Mouse (Mus musculus) cerebellum, postnatal 10 days (tissue): Measurements from ENCODE around the gene Jsrp1.

Experiments
- DNase-seq, 2 experiments: peaks; one replicate each; pipeline ENCODE4 v3.0.0; 2021; ENCODE audit warnings: mixed read lengths in 2 of 2

Gene Jsrp1

DNA sequence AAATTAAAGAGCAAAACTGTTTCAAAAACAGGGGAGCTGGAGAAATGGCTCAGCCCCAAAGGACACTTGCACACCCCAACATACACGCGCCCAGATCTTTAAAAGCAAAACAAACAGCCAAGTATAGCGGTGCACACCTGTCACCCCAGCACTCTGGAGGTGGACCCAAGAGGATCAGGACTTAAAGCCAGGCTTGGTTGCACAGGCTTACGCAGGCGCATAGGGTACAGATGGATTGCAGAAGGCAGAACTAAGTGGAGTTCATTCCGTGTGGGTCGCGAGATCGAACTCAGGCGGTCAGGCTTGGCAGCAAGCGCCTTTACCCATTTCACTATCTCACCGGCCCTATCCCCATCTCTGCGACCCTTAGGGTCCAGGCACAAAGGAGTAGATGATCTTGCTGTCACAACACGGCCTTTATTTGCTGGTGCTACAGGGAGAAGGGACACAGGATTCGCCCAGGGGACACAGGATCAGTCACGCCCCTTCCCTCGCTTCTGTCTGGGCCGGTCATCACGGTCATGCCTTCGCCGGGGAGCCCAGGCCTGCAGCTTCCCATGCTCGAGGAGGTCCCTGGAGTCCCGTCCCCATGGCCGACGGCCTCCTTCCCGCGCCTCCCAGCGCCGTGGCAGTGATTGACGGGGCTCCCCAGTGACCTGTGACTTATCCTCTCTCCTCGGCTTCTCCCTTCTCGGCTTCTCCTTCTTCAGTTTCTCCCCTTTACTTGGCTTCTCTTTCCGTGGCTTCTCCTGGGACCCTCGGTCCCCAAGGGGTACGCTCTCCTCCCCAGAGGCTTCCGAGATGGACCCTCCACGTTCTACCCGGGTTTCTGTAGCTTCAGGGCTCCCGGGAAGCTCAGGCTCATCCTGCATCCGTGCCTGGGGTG lies 5.0 kb downstream of the Jsrp1 start:
- peak in 1 of 2 experiments; percentile 20 for DNase-seq

DNA sequence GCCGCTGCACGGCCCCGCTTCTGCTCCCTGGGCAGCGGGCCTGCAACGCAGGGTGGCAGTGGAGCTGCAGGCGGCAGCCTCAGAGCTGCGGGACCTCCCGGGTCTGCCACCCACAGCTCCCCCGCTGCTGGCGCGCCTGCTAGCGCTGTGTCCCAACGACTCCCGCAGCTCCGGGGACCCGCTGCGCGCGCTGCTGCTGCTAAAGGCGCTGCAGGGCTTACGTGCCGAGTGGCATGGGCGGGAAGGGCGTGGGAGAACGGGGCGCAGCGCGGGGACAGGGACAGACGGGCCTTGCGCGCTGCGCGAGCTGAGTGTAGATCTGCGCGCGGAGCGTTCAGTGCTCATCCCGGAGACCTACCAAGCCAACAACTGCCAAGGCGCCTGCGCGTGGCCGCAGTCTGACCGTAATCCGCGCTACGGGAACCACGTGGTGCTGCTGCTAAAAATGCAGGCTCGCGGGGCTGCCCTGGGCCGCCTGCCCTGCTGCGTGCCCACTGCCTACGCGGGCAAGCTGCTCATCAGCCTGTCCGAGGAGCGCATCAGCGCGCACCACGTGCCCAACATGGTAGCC lies 6.2 kb downstream of the Jsrp1 start:
- DNase-seq = peak; percentile 87 to 91

DNA sequence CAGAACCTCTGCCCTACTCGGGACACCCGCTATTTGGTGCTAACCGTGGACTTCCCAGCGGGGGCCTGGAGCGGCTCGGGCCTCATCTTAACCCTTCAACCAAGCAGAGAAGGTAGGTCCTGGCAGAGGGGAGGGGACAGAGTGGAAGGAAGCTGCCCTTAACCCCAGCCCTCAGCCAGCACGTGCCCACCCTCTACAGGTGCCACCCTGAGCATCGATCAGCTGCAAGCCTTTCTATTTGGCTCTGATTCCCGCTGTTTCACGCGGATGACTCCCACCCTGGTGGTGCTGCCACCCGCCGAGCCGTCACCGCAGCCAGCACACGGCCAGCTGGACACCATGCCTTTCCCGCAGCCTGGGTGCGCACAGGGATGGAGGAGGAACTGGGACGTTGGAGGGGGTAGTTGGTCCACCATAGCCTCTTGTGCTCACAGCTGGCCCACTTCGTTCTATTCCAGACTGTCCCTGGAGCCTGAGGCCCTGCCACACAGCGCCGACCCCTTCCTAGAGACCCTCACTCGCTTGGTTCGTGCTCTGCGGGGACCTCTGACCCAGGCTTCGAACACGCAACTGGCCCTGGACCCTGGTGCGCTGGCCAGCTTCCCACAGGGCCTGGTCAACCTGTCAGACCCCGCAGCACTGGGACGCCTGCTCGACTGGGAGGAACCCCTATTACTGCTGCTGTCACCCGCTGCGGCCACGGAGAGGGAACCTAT lies 6.8 kb downstream of the Jsrp1 start:
- peak in 1 of 2 experiments; percentile 35 for DNase-seq

DNA sequence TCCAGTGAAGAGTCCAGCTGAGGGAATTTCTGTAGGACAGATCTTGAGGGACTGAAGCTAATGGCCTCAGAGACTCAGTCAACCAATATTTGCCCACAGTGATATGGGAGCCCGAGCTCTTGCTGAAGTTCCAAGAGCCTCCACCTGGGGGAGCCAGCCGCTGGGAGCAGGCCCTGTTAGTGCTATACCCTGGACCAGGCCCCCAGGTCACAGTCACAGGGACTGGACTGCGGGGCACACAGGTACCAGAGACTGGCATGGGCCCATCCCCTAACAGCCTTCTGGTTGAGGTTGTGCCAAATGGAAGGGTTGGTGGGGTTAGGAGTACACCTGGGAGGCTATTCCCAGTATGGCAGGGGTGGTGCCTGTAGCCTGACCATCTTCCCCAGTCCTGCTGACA lies 7.4 kb downstream of the Jsrp1 start:
- peak; percentile 92 to 96 for DNase-seq

DNA sequence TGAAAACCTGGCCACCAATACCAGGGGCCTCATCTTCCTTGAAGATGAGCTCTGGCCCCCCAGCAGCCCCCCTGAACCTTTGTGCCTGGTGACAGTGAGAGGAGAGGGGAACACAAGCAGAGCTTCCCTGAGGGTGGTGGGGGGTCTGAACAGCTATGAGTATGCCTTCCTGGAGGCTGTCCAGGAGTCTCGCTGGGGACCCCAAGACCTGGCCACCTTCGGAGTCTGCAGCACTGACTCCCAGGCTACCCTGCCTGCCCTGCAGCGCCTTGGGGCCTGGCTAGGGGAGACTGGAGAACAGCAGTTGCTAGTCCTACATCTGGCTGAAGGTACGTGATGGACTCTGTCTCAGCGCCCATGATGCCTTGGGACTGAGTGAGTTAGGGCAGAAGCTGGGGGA lies 8.0 kb downstream of the Jsrp1 start:
- peak in 1 of 2 experiments; percentile 38 for DNase-seq

DNA sequence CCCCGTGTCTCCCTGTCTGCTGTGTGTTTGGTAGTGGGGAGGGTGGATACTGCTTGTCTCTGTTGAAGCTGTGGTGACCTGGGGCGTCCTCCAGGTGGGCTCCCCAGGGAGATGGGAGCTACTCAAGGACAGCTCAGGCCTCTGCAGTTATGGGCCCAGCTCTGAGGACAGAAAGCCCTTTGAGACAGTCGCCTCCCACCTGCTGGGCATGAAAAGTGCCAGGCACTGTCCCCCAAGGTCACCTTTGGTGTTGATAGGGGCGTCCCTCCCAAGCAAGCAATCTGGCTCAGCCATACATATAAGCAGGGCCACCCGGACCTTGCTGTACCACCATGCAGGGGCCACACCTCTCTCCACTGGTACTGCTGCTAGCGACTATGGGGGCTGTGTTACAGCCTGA lies 8.4 kb downstream of the Jsrp1 start, which contains the start of gene Amh:
Gene Amh, plus strand, starts transcription at position 328 of the 400 bp plus-strand sequence.
- DNase-seq = peak in 1 of 2 experiments; percentile 37

DNA sequence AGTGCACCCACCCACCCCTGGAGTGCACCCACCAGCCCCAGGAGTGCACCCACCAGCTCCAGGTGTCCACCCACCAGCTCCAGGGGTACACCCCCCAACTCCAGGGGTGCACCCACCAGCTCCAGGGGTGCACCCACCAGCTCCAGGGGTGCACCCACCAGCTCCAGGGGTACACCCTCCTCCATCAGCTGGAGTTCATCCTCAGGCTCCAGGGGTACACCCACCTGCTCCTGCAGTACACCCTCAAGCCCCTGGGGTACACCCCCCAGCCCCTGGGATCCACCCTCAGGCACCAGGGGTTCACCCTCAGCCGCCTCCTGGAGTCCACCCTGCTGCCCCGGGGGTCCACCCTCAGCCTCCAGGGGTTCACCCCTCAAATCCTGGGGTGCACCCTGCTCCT lies 9.0 kb downstream of the Jsrp1 start:
- peak in 1 of 2 experiments; percentile 33 for DNase-seq

DNA sequence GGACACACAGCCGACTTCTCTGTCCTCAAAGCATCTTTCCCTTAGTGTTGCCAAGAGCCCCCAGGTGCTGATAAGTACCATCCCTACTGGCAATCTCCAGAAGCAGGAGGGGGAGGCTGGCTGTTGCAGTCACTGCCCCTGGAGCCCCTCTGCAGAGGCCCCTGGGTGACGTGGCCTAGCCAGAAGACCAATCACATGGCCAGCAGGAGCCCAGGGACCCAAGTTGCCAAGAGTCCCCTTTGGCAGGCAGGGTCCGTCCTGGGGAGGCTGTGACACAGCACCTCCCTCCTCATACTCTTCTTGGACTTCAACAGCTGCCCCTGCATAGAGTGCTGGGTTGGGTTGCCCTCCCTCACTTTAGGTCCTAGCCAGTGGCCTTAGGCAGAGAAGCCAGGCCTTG lies 10.3 kb downstream of the Jsrp1 start:
- no peak for DNase-seq

DNA sequence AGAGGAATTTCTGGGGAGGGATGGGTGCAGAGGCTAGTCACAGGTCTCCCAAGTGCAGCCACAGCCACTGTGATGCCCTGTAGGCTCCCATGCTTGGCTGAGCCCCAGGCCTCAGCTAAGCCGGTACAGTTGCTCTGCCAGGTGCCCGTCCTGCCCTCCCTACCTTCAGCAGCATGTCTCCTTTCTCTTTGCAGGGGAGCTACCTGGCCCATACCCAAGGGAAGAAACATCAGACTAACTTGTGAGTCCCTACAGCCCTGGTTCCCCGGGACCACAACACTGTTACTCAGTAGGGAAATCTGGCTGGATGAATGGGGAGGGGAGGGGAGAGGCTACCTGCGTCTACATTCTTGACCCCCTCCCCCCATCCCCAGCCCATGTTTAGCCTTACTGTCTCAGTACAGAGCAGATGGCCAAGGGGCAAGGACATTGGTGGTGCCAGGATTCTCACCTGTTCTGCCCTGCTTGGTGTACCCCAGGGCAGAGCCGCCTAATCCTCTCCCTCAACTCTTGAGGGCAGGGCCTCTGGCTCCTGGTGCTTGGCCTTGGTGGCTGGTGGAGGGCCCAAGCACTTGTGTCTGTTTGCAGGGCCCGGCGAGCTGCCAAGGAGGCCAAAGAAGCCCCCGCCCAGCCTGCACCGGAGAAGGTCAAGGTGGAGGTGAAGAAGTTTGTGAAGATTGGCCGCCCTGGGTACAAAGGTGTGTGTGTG lies 10.9 kb downstream of the Jsrp1 start:
- DNase-seq = no peak

DNA sequence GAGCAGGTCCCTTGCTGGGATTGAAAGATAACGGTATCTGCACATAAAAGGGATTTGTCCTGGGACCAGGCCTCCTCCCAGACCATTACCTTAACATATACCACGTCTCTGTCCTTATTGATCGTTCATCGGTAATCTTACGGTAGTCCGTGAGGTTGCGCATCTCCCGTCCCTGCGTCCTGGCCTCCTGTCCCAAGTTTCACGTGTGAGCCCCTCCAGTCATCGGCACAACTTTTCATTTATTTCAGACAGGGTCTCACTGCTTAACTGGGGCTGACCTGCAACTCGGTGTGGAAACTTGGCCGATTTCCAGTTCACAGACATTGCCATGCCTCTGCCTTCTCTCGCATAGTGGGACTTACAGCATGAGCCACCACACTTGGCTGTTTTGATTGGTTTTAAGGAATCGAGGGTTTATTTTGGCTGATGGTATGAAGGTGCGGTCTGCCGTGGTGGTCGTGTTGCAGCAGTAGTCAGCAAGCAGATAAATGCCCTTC lies 14.2 kb downstream of the Jsrp1 start:
- no peak for DNase-seq

DNA sequence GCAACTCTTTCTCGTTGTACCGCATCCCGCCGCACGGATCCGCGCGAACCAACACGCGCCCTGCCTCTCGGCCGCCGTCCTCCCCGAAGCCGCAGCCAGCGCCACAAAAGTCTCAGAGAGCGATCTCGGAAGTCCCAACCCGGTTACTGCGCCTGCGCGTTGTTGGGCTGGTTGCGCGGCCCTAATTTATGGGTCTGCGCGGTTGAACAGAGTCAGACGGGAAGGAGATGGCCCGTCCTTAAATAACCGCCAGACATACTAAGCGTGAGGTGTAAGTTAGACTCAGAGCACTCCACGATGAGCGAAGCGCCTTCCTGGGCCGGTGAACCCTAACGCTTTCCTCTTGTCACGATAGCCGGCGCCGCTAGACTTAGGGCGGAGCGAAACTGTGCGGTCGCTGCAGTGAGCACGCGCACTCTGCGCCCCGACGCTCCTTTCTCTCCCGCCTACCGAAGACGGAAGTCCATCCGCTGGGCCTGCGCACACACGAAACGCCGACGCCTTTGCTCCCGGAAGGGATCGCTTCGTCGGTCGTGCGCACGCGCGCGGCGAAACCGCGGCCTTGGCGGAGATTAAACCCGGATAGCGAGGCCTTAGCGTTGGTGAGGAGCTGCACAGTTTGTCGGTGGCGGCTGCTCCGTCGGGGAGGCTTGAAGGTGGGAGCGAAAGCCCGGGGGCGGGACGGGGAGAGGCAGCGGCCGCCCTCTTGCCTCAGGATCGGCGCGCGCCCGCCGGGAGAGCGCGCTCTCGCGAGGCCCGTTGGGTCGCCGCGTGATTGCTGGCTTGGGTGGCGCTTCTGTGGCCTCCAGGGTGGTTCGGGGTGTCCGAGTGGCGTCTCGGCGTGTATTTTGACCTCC lies 14.9 kb downstream of the Jsrp1 start, which contains the start of the genes Sf3a2 and Plekhj1:
Gene Sf3a2, plus strand, starts transcription at position 49 of the 857 bp plus-strand sequence.
Gene Plekhj1, minus strand, starts transcription at position 477 of the 857 bp plus-strand sequence.
- DNase-seq = peak; percentile 98

DNA sequence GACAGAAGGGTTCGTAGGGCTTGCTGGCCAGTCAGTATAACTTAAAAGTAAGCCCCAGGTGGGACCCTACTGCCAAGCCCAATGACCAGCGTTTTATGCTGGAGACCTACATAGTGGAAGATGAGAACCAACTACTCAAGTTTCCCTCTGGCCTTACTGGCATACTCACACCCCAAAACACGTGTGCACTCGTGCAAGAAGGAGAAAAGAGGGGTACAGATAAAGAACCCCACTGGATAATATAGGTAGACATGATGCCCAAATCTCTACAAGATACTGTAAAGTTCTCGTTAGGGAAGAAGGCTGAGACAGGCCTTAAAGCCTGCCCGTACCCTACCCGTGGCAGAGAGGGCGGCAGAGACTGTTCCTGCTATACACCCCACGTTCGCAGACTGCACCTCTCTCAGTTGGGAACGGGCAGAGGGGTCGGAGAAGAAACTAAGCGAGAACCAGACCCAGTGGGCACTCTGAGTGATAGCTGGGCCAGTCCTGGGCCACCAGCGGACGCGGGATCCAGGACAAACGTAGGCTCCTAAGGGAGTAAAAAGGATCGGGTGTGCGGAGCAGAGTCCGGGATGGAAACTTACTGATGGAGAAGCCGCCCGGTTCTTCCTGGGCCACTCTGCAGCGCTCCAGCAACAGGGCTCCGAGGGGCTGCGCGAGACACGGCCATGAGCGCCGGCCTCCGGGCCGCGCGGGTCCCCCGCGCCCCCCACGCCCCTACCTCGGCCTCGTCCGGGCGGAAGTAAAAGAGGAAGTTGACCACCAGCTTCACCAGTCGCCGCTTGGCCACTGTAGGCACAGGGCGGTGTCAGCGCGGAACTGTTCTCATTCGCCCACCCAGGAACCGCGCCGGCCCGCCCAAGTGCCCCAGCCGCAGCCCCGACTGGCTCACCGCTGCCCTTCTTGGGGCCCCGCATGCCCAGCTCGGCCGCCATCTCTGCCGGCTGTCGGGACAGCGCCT lies 15.8 kb downstream of the Jsrp1 start:
- DNase-seq = peak in 1 of 2 experiments; percentile 28

DNA sequence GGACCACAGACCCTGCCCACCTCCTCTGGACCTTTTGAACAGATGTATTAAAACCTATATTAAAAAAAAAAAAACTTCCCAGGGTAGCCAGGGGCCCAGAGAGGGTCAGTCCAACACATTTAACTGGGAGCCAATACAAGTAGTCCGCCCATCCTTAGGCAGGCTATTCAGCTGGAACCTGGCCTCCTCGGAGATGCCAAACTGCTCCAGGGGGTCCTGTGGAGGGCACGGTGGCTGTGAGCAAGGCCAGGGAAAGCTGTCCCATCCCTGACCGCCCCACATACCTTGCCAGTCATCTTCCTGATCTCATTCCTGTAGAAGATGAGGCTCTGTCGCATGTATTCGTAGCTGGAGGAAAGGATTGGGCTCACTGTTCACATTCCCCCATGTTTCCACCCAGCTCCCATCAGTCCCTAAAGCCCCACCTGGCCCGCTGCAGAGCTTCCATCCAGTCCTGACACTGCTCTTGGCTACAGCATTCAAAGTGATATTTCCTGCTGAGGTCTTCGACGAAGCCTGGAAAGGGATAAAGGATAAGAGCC lies 16.9 kb downstream of the Jsrp1 start:
- peak; percentile 59 for DNase-seq

DNA sequence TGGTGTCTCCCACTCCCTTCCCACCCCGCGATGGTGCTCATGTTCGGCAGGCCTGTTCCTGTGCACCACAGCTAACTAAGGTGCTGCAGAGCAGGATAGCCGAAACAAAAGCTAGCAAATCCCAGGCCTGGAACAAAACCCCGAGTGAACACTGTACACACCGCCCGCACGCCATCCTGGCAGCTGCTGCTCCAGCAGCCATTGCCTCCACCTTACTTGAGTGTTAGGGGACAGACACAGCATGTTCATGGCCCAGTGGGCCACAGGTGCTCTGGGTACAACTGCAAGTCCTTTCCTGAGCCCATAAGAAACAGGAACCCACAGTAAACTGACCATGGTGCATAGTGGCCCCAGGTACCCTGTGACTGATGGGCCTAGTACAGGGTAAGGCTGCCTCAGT lies 18.5 kb downstream of the Jsrp1 start:
- peak in 1 of 2 experiments; percentile 14 for DNase-seq

DNA sequence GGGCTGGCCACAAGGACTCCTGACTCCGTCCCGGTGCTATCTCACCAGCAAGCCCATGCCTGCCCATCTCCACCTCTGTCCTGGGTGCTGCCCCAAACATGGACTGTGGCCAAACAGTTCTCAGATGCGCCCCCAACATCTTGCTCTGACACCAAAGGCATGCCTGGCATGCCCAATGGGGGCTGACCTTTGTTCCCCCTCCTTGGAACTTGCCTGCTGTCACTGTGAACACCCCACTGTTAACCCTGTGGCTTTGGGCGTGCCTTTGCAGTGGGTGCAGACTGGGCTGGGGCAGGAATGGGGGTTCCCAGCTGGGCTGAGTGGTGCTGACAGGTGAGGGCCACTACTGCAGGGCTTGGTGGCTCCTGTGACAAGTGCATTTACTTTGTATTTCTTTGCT lies 19.5 kb downstream of the Jsrp1 start:
- peak in 1 of 2 experiments; percentile 25 for DNase-seq

DNA sequence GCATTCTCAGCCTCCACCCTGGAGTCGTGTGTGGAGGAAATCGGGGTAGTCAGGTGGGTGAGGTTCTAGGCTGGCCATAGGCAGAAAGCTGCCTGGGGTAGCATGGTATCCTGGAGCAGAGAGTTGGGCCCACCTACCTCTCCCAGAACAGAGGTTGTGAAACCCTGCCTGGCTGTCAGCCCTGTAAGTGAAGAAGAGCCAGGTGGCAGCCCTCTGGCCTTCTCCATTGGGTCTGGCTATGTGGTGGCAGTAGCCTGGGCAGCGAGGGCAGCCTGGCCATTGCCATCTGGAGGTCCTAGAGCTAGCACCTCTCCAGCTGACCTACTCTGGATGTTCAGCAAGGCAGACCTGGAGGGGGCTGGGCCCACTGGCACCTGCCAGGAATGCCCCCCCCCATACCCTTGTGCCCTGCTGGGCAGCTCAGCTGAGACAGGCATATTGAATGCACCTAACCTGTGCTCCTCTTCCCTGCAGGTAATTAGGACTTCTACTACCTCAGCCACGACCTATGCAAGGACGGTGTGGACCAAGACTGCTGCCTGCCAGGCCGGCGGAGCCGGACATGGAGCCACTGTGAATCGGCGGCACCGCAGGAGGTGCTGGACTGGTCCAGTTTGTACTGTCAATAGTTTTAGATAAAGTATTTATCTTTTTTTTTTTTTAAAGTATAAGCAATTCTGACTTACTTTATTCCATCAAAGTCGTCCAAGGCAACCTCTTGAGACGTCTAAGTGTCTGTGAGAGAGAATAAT lies 20.1 kb downstream of the Jsrp1 start:
- peak; percentile 74 for DNase-seq

DNA sequence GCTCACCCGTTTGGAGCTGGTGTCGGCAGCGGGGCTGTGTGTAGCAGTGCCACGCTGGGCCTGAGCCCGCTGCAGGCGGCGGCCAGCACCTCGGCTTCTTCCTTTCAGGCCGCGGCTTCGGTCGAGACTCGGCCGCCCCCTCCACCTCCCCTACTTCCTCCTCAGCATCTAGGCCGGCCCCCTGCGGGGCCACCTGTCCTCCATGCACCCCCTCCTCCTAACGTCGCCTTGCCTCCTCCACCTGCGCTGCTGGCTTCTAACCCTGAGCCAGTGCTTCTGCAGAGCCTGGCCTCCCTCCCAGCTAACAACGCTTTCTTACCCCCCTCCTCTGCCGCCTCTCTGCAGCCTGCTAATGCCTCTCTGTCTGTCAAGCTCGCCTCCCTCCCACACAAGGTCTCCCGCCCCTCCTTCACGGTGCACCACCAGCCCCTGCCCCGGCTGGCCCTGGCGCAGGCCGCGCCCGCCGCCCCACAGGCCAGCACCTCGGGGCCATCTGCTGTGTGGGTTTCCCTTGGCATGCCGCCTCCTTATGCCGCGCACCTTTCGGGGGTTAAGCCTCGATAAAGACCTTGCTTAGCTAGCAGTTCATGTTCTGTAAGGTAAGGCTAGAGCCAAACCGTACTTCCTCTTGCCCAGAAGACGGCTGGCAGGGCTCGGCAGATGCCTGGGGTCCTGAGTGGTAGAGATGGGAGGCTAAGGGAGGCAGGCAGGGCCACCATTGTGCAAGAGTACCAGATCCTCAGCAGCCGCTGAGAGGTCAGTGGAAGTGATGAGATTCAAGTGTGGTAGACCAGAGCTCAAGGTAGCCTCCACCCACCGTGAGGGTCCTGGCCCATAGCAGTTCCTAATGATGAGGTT lies 20.9 kb downstream of the Jsrp1 start:
- peak; percentile 87 to 90 for DNase-seq
